Comparison of ENCODE assay signal across 8 mouse cellular contexts in genomic region chr3:37640810-37641209, GRCm38 (mm10). TPM values are rescaled to one million over a fixed set of nuclear protein-coding genes. Genes with fewer than 3 reads are reported as not detected.
A peak's percentile ranks its signal among the peaks of the same experiment; 100 is the strongest.
DNase-seq lines count a peak whose midpoint lies in the region; ATAC-seq and TF ChIP-seq lines count a peak whose summit lies in the region.

No protein-coding gene starts in this region.

- intact Hi-C loops in heart, postnatal 36 days (cut with DNase I) = loop anchor here (2.0 to 5.0 kb wide), 6 partner anchors 88 to 476 kb away; no protein-coding TSS in a partner anchor

- WGBS in forebrain, embryonic 16.5 days = under 1% methylated on average over 46 of the region's 47 CpGs
- WGBS in lung, embryonic 14.5 days = under 1% methylated on average over 47 of the region's 47 CpGs

- ATAC-seq in forebrain, embryonic 16.5 days = peak; percentile 63
- ATAC-seq in lung, embryonic 14.5 days (ENCODE audit: insufficient read depth) = peak; percentile 66

- no peaks in the 10 kb centered on the region for H3K9me3 ChIP-seq in E14TG2a.4 (ENCODE audit: low read length)
- no peaks in the 10 kb centered on the region for H3K9me3 ChIP-seq in forebrain, embryonic 16.5 days (ENCODE audit: control insufficient read depth, low read length)
- no peaks in the 10 kb centered on the region for H3K9me3 ChIP-seq in lung, embryonic 14.5 days (ENCODE audit: low read depth, low read length)

- peak overlapping the region; percentile 96 for H3K4me3 ChIP-seq in E14TG2a.4 (replicated peaks; ENCODE audit: low read length)
- peak overlapping the region; percentile 89 for H3K4me3 ChIP-seq in forebrain, embryonic 16.5 days (replicated peaks; ENCODE audit: low read length)
- peak overlapping the region; percentile 77 for H3K4me3 ChIP-seq in layer of hippocampus, adult 2 months
- H3K4me3 ChIP-seq in lung, embryonic 14.5 days (ENCODE audit: low read depth, low read length) = peak overlapping the region; percentile 84

- DNase-seq in c-Kit-positive CD71-positive TER-119-positive erythroid progenitor cells, embryonic 14.5 days (ENCODE audit: low spot score) = peak; percentile 37
- DNase-seq in heart, postnatal 36 days = peak; percentile 81 to 82
- DNase-seq in layer of hippocampus, adult 2 months (ENCODE audit: low spot score in 2 of 2) = peak; percentile 44 to 56
- peak; percentile 87 for DNase-seq in lung, embryonic 14.5 days
- DNase-seq in ovary, adult 18-20 months (ENCODE audit: low spot score) = peak; percentile 37
- DNase-seq in thymus, postnatal 0 days (ENCODE audit: low spot score) = peak; percentile 80

- H3K36me3 ChIP-seq in E14TG2a.4 (ENCODE audit: insufficient read depth, low read length) = peaks cover 31% of the 10 kb centered on the region
- H3K36me3 ChIP-seq in forebrain, embryonic 16.5 days (ENCODE audit: control insufficient read depth, insufficient read depth) = 0 out of 2 replicates have a peak, but pooled peaks cover 3% of the 10 kb centered on the region
- H3K36me3 ChIP-seq in lung, embryonic 14.5 days (ENCODE audit: insufficient read depth) = peaks cover 30% of the 10 kb centered on the region

- peaks cover 15% of the 10 kb centered on the region for H3K27me3 ChIP-seq in E14TG2a.4 (ENCODE audit: insufficient read depth, low read length)
- H3K27me3 ChIP-seq in forebrain, embryonic 16.5 days (replicated peaks; ENCODE audit: control insufficient read depth, insufficient read depth, low read length) = 0 out of 2 replicates have a peak, but pooled peaks cover 2% of the 10 kb centered on the region
- no peaks in the 10 kb centered on the region for H3K27me3 ChIP-seq in lung, embryonic 14.5 days (ENCODE audit: insufficient read depth, low read length)

- peak overlapping the region; percentile 94 for H3K4me2 ChIP-seq in forebrain, embryonic 16.5 days (ENCODE audit: low read length)
- H3K4me2 ChIP-seq in lung, embryonic 14.5 days = peak overlapping the region; percentile 85

- H3K9ac ChIP-seq in forebrain, embryonic 16.5 days (replicated peaks; ENCODE audit: low read depth, low read length) = peak overlapping the region; percentile 74
- peak overlapping the region; percentile 90 for H3K9ac ChIP-seq in lung, embryonic 14.5 days

- TF ChIP-seq CTCF in E14TG2a.4 (conservative IDR thresholded peaks at IDR 0.05; ENCODE audit: low read length) = no peak
- peak; percentile 84 for TF ChIP-seq CTCF in layer of hippocampus, adult 2 months (conservative IDR thresholded peaks at IDR 0.05)
- peak; percentile 57 for TF ChIP-seq CTCF in lung, embryonic 14.5 days (IDR thresholded peaks at IDR 0.05; ENCODE audit: low read depth)

- no peak overlapping the region for H3K27ac ChIP-seq in forebrain, embryonic 16.5 days (ENCODE audit: low read length)
- H3K27ac ChIP-seq in layer of hippocampus, adult 2 months = peak overlapping the region; percentile 81
- peak overlapping the region; percentile 95 for H3K27ac ChIP-seq in lung, embryonic 14.5 days (ENCODE audit: low read depth)

- H3K4me1 ChIP-seq in E14TG2a.4 (replicated peaks; ENCODE audit: low read depth, low read length) = peaks cover 32% of the 10 kb centered on the region
- peaks cover 22% of the 10 kb centered on the region for H3K4me1 ChIP-seq in forebrain, embryonic 16.5 days (replicated peaks; ENCODE audit: control insufficient read depth, insufficient read depth, low read length)
- peaks cover 10% of the 10 kb centered on the region for H3K4me1 ChIP-seq in lung, embryonic 14.5 days (ENCODE audit: insufficient read depth)

RNA-seq across cellular contexts. Expression of gene Spry1, which starts 1.1 kb away (rescaled TPM):
- polyA plus RNA-seq in forebrain, embryonic 16.5 days (2015; fragmentation: Nextera tagmentation; extraction: Ambion mirVana) = 6.4 and 6.6 TPM in 2 replicates
- 10 to 100 TPM; 19.9 to 21.5 TPM for total RNA-seq in heart, postnatal 36 days (2021)
- 10 to 100 TPM; 12.1 to 13.1 TPM for total RNA-seq in layer of hippocampus, adult 2 months (2021)
- 15.6 and 17.8 TPM in 2 replicates for polyA plus RNA-seq in lung, embryonic 14.5 days (2014; fragmentation: Nextera tagmentation; extraction: Ambion mirVana)
- polyA plus RNA-seq in thymus, postnatal 0 days (2015; fragmentation: Nextera tagmentation; extraction: Ambion mirVana) = 3.2 and 4.5 TPM in 2 replicates

Comparison
In these comparisons a context has a peak if more than half of its experiments do, and no peak if none do; other contexts are left out.
1. DNase-seq: peak in every context shown above with its lines; median percentile 87 in lung, embryonic 14.5 days; 82 in heart, postnatal 36 days; 80 in thymus, postnatal 0 days; 50 in layer of hippocampus, adult 2 months; 37 in c-Kit-positive CD71-positive TER-119-positive erythroid progenitor cells, embryonic 14.5 days; 37 in ovary, adult 18-20 months.